In genomic region chr3:86025341-86026137, GRCm38 (mm10) we compare ENCODE assay signal across 31 mouse cellular contexts. TPM values are rescaled to one million over a fixed set of nuclear protein-coding genes. Genes with fewer than 3 reads are reported as not detected.
"Had no signal": no experiment of that assay in that cellular context is flagged by ENCODE, and none has a peak within 500 bp of the region (broad histone marks: within the 10 kb centered on the region; RNA-seq: fewer than 3 reads in every experiment).

No protein-coding gene starts in this region.

- H3K9ac ChIP-seq: liver, embryonic 14.5 days; liver, postnatal 0 days; lung, embryonic 14.5 days; midbrain, embryonic 13.5 days; neural tube, embryonic 13.5 days had no signal

- H3K4me3 ChIP-seq: megakaryocyte, embryonic 14.5 days; midbrain, embryonic 10.5 days; midbrain, embryonic 13.5 days; myocyte; neural tube, embryonic 13.5 days had no signal

- H3K4me2 ChIP-seq: lung, embryonic 14.5 days; midbrain, embryonic 13.5 days; neural tube, embryonic 13.5 days had no signal

- H3K36me3 ChIP-seq: midbrain, embryonic 10.5 days; midbrain, embryonic 13.5 days; neural tube, embryonic 13.5 days had no signal

- H3K27ac ChIP-seq: liver, embryonic 14.5 days; midbrain, embryonic 10.5 days; midbrain, embryonic 13.5 days; neural tube, embryonic 13.5 days; stomach, postnatal 0 days had no signal

- DNase-seq: kidney, adult 18-20 months; kidney, adult 9 months; kidney, postnatal 25 days; left cerebral cortex, postnatal 4 days; liver, postnatal 0 days; lung, embryonic 14.5 days; lung, postnatal 10 days; lung, postnatal 36 days; retina, postnatal 1 day; right cerebral cortex, postnatal 14 days; right cerebral cortex, postnatal 4 days; thymus, adult 2 months; thymus, postnatal 25 days had no signal

- H3K27me3 ChIP-seq: megakaryocyte, embryonic 14.5 days; midbrain, embryonic 13.5 days; neural tube, embryonic 13.5 days had no signal

- H3K4me1 ChIP-seq: midbrain, embryonic 10.5 days; midbrain, embryonic 13.5 days; neural tube, embryonic 13.5 days had no signal

- ATAC-seq: liver, postnatal 0 days; midbrain, embryonic 13.5 days; midbrain, embryonic 16.5 days had no signal

- H3K9me3 ChIP-seq: midbrain, embryonic 10.5 days; midbrain, embryonic 13.5 days; neural tube, embryonic 13.5 days had no signal

RNA-seq across cellular contexts. Expression of gene Prss48, which starts 23.2 kb away (rescaled TPM):
- total RNA-seq: layer of hippocampus, adult 8-10 months; layer of hippocampus, postnatal 10 days; left cerebral cortex, adult 8-10 months; left cerebral cortex, postnatal 14 days; left cerebral cortex, postnatal 4 days; liver, adult 2 months; monocyte, adult 5-6 weeks; neutrophil, adult 5-6 weeks had no signal
- polyA plus RNA-seq: large intestine, adult 2 months; limb, embryonic 14.5 days; liver, adult 2 months; liver, embryonic 14.5 days; liver, postnatal 0 days; midbrain, embryonic 10.5 days; midbrain, embryonic 13.5 days; midbrain, embryonic 16.5 days; myocyte; neural tube, embryonic 13.5 days; stomach, postnatal 0 days; thymus, adult 2 months; urinary bladder, adult 2 months had no signal
